Mouse (Mus musculus) left cerebral cortex, postnatal 14 days (tissue): ENCODE results near the gene Mgam. TPM values are rescaled to one million over a fixed set of nuclear protein-coding genes. Genes with fewer than 3 reads are reported as not detected.
"Not testable (repeated sequence)": the region's sequence is repeated elsewhere in the genome, so short reads cannot be mapped to it uniquely, and the experiment has no call there.

Source experiments
- DNase-seq, 2 experiments: peaks; one replicate each; pipeline ENCODE4 v3.0.0; 2021 to 2022; ENCODE audit warnings: low spot score in 2 of 2, mixed read lengths in 1 of 2
- intact Hi-C: fragments of 180-260 bp; cut with DNase I; formaldehyde crosslinking; loops from one replicate; pipeline ENCODE4 v1.15.1; 2025
- long read RNA-seq, 2 experiments: library from polyadenylated mRNA; stranded (forward); transcript quantifications; one replicate each; pipeline ENCODE4 v2.0.0; 2021
- total RNA-seq, 2 experiments: library from RNA; stranded (reverse); gene quantifications; 2 replicates each; pipeline ENCODE4 v1.2.3; 2021

The Mgam gene
- not detected for total RNA-seq
- long read RNA-seq, experiment 1: 0 reads
- long read RNA-seq, experiment 2: 0 reads

DNA sequence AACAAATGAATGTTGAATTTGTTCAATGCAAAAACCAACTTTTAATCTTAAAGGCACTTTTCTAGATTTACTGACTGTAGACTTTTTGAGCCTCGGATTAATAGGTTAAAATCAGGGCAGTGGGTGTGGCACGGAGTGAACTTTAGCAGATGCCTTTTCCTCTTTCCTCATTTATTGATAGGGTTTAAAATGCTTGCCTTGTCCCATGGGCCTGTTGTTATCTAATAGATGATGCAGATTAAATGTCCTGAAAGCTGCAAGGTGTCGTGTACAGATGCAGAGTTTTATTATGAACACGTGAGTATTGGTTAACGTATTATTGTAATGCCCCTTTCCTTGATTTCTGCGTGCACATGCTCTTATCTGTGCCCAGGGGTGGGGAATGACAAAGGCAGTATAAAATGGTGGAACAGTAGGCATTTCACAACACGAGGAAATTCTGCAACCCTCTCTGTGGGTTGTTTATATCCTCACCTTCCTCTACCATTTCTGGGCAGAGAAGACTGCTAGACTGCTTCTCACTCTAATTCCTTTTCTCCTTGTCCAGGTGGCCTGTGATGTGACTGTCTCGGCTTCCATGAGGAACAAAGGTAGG is at the start of gene Mgam:
TSS of gene Mgam (plus strand) at position 426 of the 595 bp plus-strand sequence.
- DNase-seq: no peak
- intact Hi-C loops: no loop called here

DNA sequence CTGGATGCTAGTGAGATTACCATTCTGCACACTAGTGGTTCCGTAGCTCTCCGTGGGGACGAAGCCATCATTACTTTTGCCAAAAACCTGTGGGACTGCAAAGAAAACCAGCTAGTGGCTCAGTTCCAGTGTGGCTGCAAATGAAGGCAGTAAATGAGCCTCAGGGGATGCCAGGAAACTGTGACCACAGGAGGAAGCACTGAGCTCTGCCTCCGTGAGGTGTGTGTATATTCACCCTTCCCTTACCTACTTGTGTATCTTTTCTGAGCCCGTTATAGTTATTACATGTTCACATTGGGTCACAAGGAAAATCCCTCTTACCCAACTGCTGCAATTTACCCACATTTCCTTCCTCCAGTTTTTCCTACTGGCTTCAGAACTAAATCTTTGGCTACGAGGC is 44.3 kb upstream of the Mgam start:
- no peak for DNase-seq
- intact Hi-C loops: no loop called here

DNA sequence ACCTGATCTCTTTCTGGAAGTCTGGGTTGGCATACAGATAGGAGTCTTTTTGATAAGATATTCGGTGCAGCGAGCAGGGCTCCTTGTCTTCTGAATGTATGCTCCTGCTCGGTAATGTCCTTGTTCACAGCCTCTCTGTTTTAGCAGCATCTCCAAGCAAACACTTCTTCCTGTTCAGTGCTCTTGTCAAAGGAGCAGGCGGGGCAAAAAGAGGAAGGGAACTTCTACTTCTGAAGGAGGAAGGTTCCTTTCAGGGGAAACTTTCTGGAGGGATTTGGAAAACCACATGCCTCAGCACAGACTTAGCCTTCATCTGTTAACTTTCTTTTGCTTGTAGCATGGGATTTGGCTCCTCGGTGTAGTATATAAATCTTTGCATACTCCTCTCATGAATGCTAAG is 43.0 kb upstream of the Mgam start, which contains the start of gene Clec5a:
TSS of gene Clec5a (minus strand) at position 177 of the 400 bp plus-strand sequence.
- intact Hi-C loops: no loop called here

DNA sequence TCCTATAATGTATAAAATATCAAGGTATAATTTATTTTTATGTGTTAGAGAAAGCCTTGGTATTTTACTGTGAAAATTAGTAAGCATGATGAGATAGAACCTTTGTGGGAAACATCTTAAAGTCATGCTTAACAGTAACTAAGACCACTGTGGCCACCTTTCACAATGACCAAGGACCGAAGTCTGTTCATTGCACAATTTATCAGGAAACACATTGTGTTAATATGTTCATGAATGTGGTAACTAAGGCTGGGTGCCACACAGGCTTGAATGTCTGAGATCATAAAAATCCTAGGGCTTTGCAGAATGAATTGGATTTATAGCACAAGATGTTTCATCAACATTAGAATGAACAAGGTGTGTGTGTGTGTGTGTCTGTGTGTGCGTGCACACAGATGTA is 40.3 kb upstream of the Mgam start:
- DNase-seq: no peak
- intact Hi-C loops: no loop called here

More for the DNA sequence above, 43.0 kb upstream of the Mgam start, which contains the start of gene Clec5a:
- no peak for DNase-seq

DNA sequence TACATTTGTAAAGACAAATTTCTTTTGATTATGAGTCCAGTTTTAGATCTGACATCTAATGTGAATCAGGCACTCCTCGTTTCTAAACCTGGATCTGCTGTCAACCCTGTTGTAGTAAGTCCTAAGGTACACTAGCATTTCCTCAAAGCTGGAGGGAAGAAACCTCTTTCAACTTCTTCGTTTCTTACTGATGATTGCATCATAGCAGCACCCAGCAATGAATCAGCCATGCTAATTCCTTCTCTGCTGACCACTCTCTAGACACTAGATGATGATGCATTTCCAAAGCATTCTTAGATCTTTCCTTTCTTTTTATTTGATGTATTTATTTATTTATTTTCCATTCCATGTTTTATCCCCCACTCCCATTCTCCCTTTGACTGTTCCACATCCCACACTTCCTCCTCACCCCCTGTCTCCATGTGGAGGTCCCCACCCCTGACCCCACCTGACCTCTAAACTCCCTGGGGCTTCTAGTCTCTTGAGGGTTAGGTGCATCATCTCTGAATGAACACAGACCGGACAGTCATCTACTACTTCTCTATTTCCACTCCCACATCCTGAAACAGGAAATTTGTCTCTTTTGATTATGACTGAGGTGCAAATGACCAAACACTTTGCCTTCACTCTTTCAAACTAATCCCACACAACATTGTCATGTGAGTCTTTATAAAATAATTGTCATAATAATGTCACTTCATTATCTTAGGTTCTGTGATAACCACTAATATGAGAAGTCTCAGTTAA is 33.7 kb upstream of the Mgam start:
- intact Hi-C loops: no loop called here
- no peak for DNase-seq

DNA sequence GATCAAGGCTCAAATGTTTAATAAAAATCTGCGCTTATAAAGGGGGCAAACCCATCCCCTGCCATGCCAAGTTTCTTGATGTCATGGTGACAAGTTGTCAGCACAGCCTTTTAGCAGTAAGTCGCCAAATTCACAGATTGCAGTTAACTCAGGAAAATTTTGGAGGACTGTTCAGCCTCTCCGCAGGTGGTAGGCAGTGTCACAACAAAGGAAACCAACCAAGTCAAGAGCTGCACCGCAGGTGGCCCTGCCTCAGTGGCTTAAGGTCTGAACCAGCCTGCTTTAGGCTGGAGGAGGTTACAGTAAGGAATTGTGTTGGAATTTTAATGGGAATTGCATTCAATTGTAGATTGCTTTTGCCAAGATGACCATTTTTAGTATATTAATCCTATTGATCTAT is 30.1 kb upstream of the Mgam start:
- intact Hi-C loops, DNase-seq: not testable (repeated sequence)

DNA sequence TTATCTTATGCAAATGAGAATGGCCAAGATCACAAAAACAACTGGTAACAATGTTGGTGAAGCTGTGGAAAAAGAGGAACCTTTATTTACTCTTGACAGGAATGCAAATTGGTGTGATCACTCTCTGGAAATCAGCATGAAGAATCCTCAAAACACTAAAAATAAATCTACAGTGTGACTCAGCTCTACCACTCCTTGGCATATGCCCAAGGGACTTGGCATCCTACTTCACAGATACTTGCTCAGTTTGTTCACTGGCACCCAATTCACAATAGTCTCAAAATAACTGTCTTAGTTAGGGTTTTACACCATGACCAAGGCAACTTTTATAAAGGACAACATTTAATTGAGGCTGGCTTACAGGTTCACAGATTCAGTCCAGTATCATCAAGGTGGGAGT is 21.2 kb upstream of the Mgam start:
- intact Hi-C loops: no loop called here
- DNase-seq: peak; percentile 81 to 91

DNA sequence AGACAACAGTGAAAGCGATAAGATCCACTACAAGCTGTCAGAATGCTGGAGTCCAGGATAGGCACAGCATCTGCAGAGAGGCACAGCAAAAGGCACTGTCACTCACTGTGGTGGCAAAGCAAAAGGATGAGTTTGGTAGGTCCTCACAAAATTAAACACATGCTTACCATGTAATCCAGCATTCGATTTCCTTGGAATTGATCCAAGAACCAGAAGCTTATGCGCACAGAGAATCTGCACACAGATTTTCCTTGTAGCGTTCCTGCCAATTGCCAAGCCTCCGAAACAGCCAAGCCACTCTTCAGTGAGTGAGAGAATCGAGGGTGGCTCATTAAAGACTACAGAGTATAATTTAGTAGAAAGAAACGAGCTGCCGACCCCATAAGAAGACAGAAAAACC is 18.4 kb upstream of the Mgam start:
- DNase-seq: peak; percentile 21 to 55
- intact Hi-C loops: loop anchor here (10.0 kb wide), 1 partner anchor 235 kb away; no protein-coding TSS in a partner anchor

DNA sequence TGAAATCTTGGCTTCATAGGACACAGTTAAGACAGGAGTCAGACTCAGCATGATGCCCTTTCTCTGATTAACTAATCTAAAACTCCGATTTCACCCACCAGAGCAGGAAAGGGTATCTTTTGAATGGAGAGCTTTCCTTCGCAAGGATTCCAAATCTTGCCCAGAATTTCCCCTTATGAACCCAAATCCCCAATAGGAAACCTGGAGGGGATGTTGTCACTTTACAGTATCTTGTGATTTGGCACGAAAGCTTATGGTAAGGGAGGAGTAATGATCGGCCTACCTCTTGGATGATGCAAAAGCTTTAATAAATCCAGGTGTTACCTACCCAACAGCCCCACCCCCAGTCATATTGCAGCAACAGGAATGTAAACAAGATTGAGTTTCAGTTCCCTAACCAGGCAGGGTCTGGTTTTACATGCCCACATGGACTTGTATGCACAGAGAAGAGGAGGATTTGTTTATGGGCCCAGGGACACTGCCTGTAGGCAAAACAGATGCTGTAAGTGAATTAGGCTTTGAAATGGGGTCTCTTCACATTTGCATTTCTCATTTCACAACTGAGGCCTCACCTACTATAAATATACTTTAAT is 15.3 kb upstream of the Mgam start, which contains the start of gene Tas2r138:
TSS of gene Tas2r138 (minus strand) at position 51 of the 593 bp plus-strand sequence.
- no peak for DNase-seq
- intact Hi-C loops: loop anchor here (10.0 kb wide), 1 partner anchor 231 kb away; no protein-coding TSS in a partner anchor

DNA sequence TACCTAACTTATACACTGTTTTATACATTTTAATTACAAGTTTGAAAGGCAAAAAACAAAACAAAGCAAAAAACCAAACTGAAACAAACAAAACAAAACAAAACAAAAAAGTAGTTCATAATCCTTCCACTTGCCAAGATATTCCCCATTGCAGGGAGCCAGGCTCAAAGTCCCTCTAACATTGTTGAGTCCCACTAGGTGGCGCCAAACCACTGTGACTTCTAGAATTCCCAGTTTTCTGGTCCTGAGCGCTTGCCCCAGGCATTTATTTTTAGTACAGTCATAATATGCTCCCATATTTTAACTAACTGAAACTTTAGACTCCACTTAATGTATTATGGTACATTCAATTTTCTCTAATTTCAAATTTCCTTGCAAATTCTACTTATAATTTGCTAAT is 10.7 kb upstream of the Mgam start:
- intact Hi-C loops: loop anchor here (1.0 to 10.0 kb wide), 2 partner anchors 71 to 227 kb away; no protein-coding TSS in a partner anchor
- peak; percentile 58 to 81 for DNase-seq

DNA sequence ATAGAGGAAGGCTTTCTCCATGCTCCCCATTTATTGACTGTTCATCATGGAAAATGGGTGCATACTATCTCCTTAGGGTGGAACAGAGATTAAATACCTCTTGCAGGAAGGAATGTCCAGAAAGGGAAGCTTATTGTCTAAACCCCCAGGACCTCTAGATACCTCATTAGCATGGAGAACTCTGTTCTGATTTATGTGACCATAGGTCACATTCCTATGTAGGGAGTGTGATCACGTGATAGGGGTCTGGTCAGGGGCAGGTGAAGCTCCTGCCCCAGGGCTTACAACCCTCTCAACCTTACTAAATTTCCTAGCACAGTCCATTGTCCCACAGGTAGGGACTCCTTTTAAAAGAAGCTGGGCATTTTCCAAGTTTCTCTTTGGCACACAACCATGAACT is 2.5 kb upstream of the Mgam start:
- DNase-seq: no peak
- intact Hi-C loops: no loop called here

DNA sequence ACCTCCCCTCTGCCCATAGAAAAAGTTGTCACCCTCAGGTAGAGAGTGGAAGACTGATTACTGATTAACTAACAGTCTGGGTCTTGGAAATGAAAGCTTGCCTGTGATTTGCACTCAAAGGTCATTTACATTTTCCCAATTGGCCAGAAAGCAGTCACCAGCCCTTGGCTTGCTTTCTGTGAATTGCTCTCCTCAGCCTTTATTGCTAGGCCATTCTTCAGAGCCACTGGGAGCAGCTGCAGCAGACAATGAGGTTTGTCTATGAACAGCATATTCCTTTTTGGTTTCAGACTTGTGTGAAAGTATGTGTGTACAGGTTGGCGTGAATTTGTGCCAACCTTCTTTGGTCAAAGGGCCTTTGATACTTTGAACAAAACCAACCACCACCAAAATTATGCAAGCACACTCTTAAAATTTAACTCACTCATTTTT is 6.0 kb downstream of the Mgam start:
- no peak for DNase-seq
- intact Hi-C loops: no loop called here

DNA sequence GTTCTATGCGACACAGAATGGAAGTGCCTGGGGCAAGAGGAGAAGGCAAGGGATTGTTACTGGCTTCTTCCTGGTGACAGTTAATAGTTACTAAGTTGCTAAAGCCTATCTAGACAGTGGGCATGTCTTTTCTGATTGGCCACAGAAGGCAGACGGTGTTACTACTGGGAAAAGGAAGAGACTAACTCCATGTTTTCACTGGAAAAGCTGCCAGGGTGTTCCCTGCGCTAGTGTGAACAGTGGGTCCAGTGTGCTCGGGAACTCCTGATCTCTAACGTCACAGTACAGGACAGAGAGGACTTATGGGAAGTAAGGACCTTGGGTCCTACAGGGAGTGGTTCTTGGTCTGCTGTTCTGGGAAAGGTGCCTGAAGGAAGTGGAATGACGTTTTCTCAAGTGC is 6.9 kb downstream of the Mgam start:
- intact Hi-C loops: no loop called here
- no peak for DNase-seq

DNA sequence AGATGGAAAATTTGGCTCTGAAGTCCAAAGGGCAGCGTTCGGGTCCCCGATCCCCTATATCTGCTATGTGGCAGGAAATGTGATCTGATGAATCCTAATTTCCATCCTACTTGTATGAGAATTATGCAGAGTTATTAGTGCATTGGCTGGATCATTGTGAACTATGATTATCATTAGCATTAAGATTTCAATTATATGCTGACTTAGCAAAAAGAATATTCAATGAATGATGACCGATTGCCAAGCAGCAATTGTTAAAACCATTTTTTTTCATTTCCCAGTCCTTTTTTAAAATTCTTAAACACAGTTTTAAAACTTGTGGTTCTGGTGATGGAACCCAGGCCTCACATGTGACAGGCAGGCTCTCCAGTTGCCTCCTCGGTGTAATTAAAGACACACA is 9.1 kb downstream of the Mgam start:
- DNase-seq: no peak
- intact Hi-C loops: no loop called here

DNA sequence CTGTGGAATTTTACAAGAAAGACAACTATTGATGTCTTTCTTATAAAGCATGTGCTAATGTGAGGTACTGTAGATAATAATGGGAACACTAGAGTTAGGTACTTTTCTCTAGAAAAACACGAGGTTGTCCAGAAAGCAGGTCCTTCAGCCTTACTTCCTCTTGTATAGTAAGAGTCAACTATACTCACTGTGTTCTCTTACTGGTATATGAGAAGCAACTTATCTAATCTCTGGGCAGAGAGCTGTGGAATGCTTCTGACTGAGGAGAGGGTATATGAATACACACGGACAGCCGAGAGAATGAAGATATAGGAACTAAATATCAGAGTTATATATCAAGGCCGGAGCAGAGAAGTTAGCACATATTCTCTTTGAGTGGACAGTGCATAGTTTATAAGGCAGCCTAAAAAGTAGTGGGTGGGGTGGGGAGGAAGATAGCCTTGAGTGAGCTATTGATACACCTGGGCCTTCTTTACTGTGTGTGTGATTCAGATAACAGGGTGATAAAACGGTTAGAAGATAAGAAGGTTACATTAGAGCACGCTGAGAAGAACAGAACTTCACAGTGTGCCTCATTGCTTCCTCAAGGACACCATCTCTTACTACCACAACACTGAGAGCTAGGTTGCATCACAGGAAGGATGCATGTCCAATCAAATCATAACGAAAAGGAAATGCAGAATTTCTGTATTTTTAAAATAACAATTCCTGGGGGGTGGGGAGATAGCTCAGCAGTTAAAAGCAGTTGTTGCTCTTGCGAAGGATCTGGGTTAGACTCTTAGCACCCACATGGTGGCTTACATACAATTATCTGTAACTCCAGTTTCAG is 12.3 kb downstream of the Mgam start:
- DNase-seq: no peak
- intact Hi-C loops: no loop called here

DNA sequence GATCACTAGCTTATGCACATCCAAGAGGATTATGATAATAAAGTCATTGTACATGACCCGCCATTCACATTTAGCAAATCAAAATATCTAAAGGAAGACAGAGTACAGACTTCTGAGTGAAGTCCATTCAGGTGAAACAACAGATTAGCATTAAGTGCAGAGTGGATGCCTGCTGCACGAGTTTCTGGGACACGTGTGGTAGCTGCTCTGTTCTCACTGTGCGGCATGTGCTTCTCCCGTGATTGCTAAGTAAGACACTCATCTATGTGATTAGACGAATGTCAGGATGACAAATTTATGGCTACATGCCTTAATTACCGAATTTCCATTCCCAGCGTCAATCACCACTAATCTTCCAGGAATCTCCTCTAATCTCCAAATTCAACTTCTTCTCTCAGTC is 17.1 kb downstream of the Mgam start:
- DNase-seq: no peak
- intact Hi-C loops: no loop called here

DNA sequence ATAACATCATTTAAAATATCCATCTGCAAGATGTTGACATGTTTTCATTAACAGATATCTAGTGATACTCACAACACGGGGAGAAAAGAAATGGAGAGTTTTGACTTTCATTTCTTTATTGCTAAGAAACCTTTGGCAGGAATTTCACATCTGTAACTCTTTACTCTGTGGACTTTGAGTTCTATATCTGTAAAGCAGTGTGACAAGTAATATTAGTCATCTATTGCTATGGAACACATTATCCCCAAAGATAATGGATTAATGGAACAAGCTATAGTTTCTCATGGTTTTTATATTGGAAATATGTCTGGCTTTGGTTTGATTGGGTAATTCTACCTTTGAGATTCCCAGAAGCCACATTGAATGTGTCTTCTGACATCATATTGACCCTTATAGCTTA is 22.3 kb downstream of the Mgam start:
- intact Hi-C loops: no loop called here
- DNase-seq: no peak

DNA sequence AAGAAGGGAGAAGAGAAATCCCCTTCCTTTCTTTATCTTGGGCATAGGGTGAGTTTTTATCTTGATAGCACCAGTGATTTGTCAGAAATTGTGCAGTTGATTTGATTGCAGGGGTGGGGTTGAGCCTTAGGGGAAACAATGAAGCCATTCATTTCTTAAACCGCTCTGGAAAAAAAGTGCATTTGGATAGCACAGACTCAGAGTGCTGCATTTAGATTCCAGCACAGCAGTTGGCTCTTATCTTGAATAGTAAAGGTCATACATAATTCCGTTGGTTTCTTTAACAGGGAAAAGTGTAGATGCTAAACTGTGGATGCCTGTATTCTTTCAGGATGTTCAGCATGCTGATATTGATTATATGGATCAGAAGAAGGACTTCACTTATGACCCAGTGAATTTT is 32.3 kb downstream of the Mgam start:
- intact Hi-C loops: no loop called here
- DNase-seq: no peak

DNA sequence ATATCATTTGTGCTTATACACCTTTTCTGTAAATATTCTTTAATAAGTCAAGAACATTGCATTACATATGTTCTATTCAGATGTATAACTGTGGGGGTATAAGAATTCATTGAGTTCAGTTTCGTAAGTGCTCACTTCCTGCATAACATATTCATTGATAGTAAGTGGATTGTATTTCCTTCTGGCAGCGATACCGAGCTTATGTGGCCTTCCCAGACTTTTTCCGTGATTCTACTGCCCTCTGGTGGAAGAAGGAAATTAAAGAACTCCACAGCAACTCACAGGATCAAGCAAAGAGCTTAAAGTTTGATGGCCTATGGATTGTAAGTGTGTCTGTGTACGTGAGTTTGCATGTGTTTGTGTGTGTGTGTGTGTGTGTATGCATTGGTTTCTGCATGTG is 60.5 kb downstream of the Mgam start:
- DNase-seq: peak; percentile 72 to 82
- intact Hi-C loops: loop anchor here (1.0 to 2.0 kb wide), 2 partner anchors 71 to 210 kb away; no protein-coding TSS in a partner anchor
